Mouse (Mus musculus): ENCODE results near the gene Tex13b.
"Not testable (repeated sequence)": the region's sequence is repeated elsewhere in the genome, so short reads cannot be mapped to it uniquely, and the experiment has no call there.

The Tex13b gene

DNA sequence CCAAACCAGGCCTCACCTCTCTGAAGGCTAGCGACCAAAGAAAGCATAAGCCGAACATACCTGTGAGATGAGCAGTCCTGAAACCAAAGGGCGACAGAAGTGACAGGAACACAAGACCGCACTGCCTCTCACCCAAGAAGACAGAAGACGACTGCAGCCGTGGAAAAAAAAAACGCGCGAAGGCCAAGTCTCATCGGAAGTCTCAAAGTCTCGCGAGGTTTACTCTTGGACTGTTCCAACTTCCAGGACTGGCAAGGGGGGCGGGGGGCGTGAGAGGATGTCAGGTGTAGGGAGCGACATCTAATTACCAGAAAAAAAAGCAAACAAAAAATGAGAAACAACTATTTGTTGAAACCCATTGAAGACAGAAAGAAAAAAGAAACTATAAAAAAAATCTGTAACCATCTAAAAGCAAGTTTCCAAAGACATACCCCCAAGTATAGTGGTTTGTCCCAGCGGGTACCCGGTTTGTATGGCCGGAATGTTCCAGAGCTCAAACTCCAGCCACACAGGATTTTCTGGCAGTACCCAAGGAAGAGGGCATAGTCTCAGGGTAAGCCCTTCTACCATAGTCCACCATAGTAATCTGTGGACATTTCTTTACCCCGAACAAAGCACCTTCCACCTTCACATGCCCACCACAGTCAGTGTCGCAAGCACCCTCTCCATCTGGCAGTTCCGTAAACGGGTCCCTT, at the start of gene Tex13b:
Gene Tex13b, minus strand, starts transcription at position 122 of the 695 bp plus-strand sequence.
- no peak for DNase-seq (ENCODE audit: low spot score)

- no peak for DNase-seq (ENCODE audit: low spot score)
Observed at GRCm38 (mm10) chrX:140862760-140863159, 49.5 kb upstream of the Tex13b start.

- no peak for DNase-seq (ENCODE audit: low spot score)
Observed at GRCm38 (mm10) chrX:140857445-140857844, 44.2 kb upstream of the Tex13b start.

- DNase-seq (ENCODE audit: low spot score), result not testable (repeated sequence)
Observed at GRCm38 (mm10) chrX:140857040-140857439, 43.8 kb upstream of the Tex13b start.

- DNase-seq (ENCODE audit: low spot score), result no peak
Observed at GRCm38 (mm10) chrX:140854561-140854960, 41.3 kb upstream of the Tex13b start.

- DNase-seq (ENCODE audit: low spot score), result not testable (repeated sequence)
Observed at GRCm38 (mm10) chrX:140845401-140845800, 32.2 kb upstream of the Tex13b start.

DNA sequence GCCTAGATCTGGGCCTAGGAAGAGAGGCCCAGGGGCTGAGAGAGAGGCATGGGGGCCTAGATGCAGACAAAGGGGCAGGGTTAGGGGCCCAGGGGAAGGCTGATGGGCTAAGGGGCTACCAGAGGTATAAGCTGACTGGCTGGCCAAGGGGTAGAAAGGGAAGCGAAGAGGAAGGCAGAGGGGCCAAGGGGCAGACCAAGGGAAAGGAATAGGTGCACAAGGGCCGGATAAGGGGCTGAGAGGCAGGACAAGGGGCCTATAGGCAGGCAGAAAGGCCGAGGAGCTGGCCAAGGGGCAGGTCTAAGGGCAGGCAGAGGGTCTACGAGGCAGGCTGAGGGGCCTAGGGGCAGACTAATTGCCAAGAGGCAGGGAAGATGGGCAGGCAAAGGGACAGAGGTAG, 26.7 kb upstream of the Tex13b start:
- DNase-seq (ENCODE audit: low spot score), result no peak

DNA sequence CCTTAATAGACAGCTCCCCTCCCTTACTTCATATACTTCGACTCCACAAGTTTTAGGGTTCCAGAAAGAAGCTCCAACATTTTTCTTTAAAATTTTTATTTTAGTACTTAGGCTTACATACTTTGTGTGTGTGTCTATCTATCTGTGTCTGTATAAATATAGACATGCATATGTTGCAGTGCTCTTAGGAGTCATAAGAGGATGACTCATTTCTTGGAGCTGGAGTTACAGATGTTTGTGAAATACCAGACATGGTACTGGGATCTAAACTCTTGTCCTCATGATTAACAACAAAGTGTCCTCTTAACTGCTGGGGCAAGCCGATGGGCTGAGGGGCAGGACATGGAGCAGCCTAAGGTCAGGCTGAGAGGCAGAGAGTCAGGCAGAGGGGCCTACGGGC, 24.8 kb upstream of the Tex13b start:
- no peak for DNase-seq (ENCODE audit: low spot score)

DNA sequence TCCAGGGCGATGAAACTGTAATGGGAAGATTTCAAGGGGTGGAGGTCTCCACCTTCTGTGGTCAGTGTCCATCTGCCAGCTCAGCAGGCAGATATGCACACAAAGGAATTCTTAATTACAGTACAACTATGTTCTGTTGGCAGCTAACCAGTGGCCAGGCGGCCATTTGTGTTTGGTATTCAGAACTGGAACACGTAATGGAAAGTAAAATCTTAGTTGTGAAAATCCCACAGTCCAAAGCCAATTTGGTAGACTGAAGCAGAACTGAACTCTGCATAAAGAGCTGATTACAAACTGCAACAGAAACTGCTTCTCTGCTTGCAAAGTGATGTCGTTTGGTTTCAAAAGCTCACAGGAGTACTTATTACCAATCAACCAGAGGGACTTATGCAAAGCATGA, 18.5 kb upstream of the Tex13b start:
- DNase-seq (ENCODE audit: low spot score), result no peak

DNA sequence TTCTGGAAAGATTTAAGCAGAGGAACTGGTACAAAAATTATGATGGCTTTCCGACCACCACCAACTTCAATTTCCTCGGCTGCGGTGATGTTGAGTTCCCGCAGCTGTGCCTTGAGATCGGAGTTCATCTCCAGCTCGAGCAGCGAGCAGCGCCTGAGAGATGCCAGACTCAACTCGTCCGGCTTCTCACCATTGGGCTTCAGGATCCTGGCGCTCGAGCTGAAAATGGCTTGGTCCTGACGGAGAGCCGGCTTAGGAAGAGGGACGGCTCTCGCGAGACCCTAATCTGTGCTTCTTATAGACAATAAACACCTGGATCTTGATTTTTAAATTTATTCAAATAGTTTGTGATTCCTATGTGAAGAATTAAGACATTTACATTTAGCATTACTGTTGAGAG, 9.1 kb upstream of the Tex13b start:
- DNase-seq (ENCODE audit: low spot score), result no peak

- DNase-seq (ENCODE audit: low spot score), result no peak
Observed at GRCm38 (mm10) chrX:140805340-140805739, 7.9 kb downstream of the Tex13b start.

- no peak for DNase-seq (ENCODE audit: low spot score)
Observed at GRCm38 (mm10) chrX:140769794-140770193, 43.4 kb downstream of the Tex13b start.
